Mouse (Mus musculus) bone marrow macrophage, adult 2 months (primary cell): ENCODE data around the gene Clca3a2.
"Not testable (repeated sequence)": the region's sequence is repeated elsewhere in the genome, so short reads cannot be mapped to it uniquely, and the experiment has no call there.

Experiments
- CTCF ChIP-seq: IDR thresholded peaks from 2 replicates; pipeline ENCODE4 v1.5.1; 2012; ENCODE audit warnings: low read depth, mild to moderate bottlenecking, low read length, moderate library complexity
- POLR2A ChIP-seq: IDR thresholded peaks from 2 replicates; pipeline ENCODE4 v1.6.1; 2012; ENCODE audit warnings: mild to moderate bottlenecking, low read depth, low read length, borderline replicate concordance

- not testable (repeated sequence) for TF ChIP-seq CTCF, POLR2A
Observed at GRCm38 (mm10) chr3:144849014-144849556, 29.8 kb upstream of the Clca3a2 start, which contains the start of gene Clca3b.
